Mouse (Mus musculus) myocyte (in vitro differentiated cells): ENCODE measurements around the gene Olfr855. TPM values are rescaled to one million over a fixed set of nuclear protein-coding genes. Genes with fewer than 3 reads are reported as not detected.
A peak's percentile ranks its signal among the peaks of the same experiment; 100 is the strongest.

Experiments used
- H3K27me3 ChIP-seq: one replicate; pipeline ENCODE4 v1.6.1; 2011; ENCODE audit not compliant: control insufficient read depth, insufficient read depth, insufficient read length
- H3K36me3 ChIP-seq: one replicate; pipeline ENCODE4 v1.6.1; 2011; ENCODE audit not compliant: control insufficient read depth, insufficient read depth
- H3K4me2 ChIP-seq: one replicate; pipeline ENCODE4 v1.6.1; 2011; ENCODE audit warnings: low read depth, control low read depth
- H3K4me3 ChIP-seq: one replicate; pipeline ENCODE4 v1.5.1; 2011; ENCODE audit warnings: mild to moderate bottlenecking, control low read depth, moderate library complexity
- H3K79me2 ChIP-seq: one replicate; pipeline ENCODE4 v1.6.1; 2011; ENCODE audit not compliant: control insufficient read depth, insufficient read depth
- H3ac ChIP-seq: one replicate; pipeline ENCODE4 v1.6.1; 2011; ENCODE audit not compliant: control insufficient read depth, insufficient read length
- CEBPB ChIP-seq: IDR thresholded peaks from 2 replicates; pipeline ENCODE4 v1.6.1; 2011; ENCODE audit warnings: mild to moderate bottlenecking, moderate library complexity; ENCODE audit not compliant: poor library complexity, insufficient read depth, severe bottlenecking
- E2F4 ChIP-seq: IDR thresholded peaks from one replicate; pipeline ENCODE4 v1.6.1; 2011; ENCODE audit warnings: mild to moderate bottlenecking, control low read depth, moderate library complexity; ENCODE audit not compliant: insufficient read depth
- MAX ChIP-seq: IDR thresholded peaks from one replicate; pipeline ENCODE4 v1.6.1; 2011; ENCODE audit warnings: low read depth, mild to moderate bottlenecking, control low read depth
- MYOD1 ChIP-seq, 3 experiments: IDR thresholded peaks; one replicate each; pipeline ENCODE4 v1.6.1; 2011; ENCODE audit warnings: control low read depth in 2 of 3, low read depth in 2 of 3, mild to moderate bottlenecking in 2 of 3, moderate library complexity in 1 of 3; ENCODE audit not compliant: insufficient read length in 2 of 3, control insufficient read depth in 1 of 3
- MYOG ChIP-seq, 3 experiments: IDR thresholded peaks; one replicate each; pipeline ENCODE4 v1.6.1; 2011; ENCODE audit warnings: control low read depth in 2 of 3, low read depth in 2 of 3, mild to moderate bottlenecking in 2 of 3; ENCODE audit not compliant: insufficient read length in 2 of 3, control insufficient read depth in 1 of 3, insufficient read depth in 1 of 3
- POLR2A ChIP-seq: IDR thresholded peaks from one replicate; pipeline ENCODE4 v1.6.1; 2011; ENCODE audit warnings: low read depth, mild to moderate bottlenecking, control low read depth, moderate library complexity; ENCODE audit not compliant: insufficient read length
- POLR2AphosphoS2 ChIP-seq: IDR thresholded peaks from one replicate; pipeline ENCODE4 v1.6.1; 2011; ENCODE audit warnings: low read depth, control low read depth; ENCODE audit not compliant: insufficient read length
- REST ChIP-seq: IDR thresholded peaks from one replicate; pipeline ENCODE4 v1.6.1; 2011; ENCODE audit warnings: mild to moderate bottlenecking, control low read depth, moderate library complexity; ENCODE audit not compliant: insufficient read depth, insufficient read length
- SRF ChIP-seq: IDR thresholded peaks from one replicate; pipeline ENCODE4 v1.6.1; 2011; ENCODE audit warnings: low read depth; ENCODE audit not compliant: control insufficient read depth, insufficient read length
- TCF12 ChIP-seq: IDR thresholded peaks from one replicate; pipeline ENCODE4 v1.6.1; 2011; ENCODE audit warnings: mild to moderate bottlenecking, control low read depth; ENCODE audit not compliant: poor library complexity, insufficient read depth, severe bottlenecking
- TCF3 ChIP-seq: IDR thresholded peaks from one replicate; pipeline ENCODE4 v1.6.1; 2011; ENCODE audit warnings: low read depth, control low read depth; ENCODE audit not compliant: insufficient read length
- USF1 ChIP-seq: IDR thresholded peaks from one replicate; pipeline ENCODE4 v1.6.1; 2011; ENCODE audit warnings: low read depth, mild to moderate bottlenecking, control low read depth, moderate library complexity
- polyA plus RNA-seq: library from polyadenylated mRNA; unstranded; fragments of >200 nt; fragmentation: generic; extraction: Trizol; gene quantifications from one replicate; pipeline ENCODE4 v1.2.1, GENCODE M21; 2012; ENCODE audit warnings: missing spikeins

Gene Olfr855
- polyA plus RNA-seq: not detected

- H3K27me3 ChIP-seq: no peaks in the 10 kb centered on the region
- H3K79me2 ChIP-seq: no peaks in the 10 kb centered on the region
- TF ChIP-seq MYOD1 (IDR thresholded peaks at IDR 0.05; ENCODE audit: control insufficient read depth in 1 of 3, insufficient read length in 2 of 3, low read depth in 2 of 3) (no peak), E2F4 (no peak), USF1 (no peak), SRF (no peak), REST (no peak), POLR2A (no peak), MYOG (IDR thresholded peaks at IDR 0.05; ENCODE audit: control insufficient read depth in 1 of 3, insufficient read depth in 1 of 3, insufficient read length in 2 of 3, low read depth in 2 of 3) (no peak), TCF12 (no peak), MAX (no peak), TCF3 (no peak), POLR2AphosphoS2 (no peak), CEBPB (no peak)
- no peak within 1 kb of the TSS for H3ac ChIP-seq
- no peak within 1 kb of the TSS for H3K4me3 ChIP-seq
- H3K4me2 ChIP-seq: no peak within 1 kb of the TSS
- H3K36me3 ChIP-seq: no peaks in the 10 kb centered on the region
Observed at GRCm38 (mm10) chr9:19582317-19582716, at the start of gene Olfr855. Gene Olfr855, plus strand, starts transcription at chr9:19582617.

- H3ac ChIP-seq: no peak within 1 kb of the TSS
- TF ChIP-seq MAX (no peak), POLR2A (no peak), TCF12 (no peak), POLR2AphosphoS2 (no peak), REST (no peak), E2F4 (no peak), MYOG (IDR thresholded peaks at IDR 0.05; ENCODE audit: control insufficient read depth in 1 of 3, insufficient read depth in 1 of 3, insufficient read length in 2 of 3, low read depth in 2 of 3) (no peak), TCF3 (no peak), CEBPB (no peak), USF1 (no peak), SRF (no peak), MYOD1 (IDR thresholded peaks at IDR 0.05; ENCODE audit: control insufficient read depth in 1 of 3, insufficient read length in 2 of 3, low read depth in 2 of 3) (no peak)
- H3K36me3 ChIP-seq: no peaks in the 10 kb centered on the region
- no peak within 1 kb of the TSS for H3K4me2 ChIP-seq
- no peak within 1 kb of the TSS for H3K4me3 ChIP-seq
- H3K27me3 ChIP-seq: no peaks in the 10 kb centered on the region
- H3K79me2 ChIP-seq: no peaks in the 10 kb centered on the region
Observed at GRCm38 (mm10) chr9:19540976-19541375, 41.4 kb upstream of the Olfr855 start, which contains the start of gene Olfr853. Gene Olfr853, minus strand, starts transcription at chr9:19541076.

GRCm38 (mm10) chr9:19567282-19567681 is 15.1 kb upstream of the Olfr855 start, which contains the start of gene Olfr854:
Gene Olfr854, minus strand, starts transcription at chr9:19567382.
- no peak within 1 kb of the TSS for H3K4me2 ChIP-seq
- TF ChIP-seq TCF12: no peak
- no peak for TF ChIP-seq MYOD1 (IDR thresholded peaks at IDR 0.05; ENCODE audit: control insufficient read depth in 1 of 3, insufficient read length in 2 of 3, low read depth in 2 of 3)
- TF ChIP-seq POLR2A: no peak
- no peak for TF ChIP-seq POLR2AphosphoS2
- TF ChIP-seq REST: no peak
- TF ChIP-seq TCF3: no peak
- no peak for TF ChIP-seq E2F4
- TF ChIP-seq MAX: no peak
- TF ChIP-seq MYOG (IDR thresholded peaks at IDR 0.05; ENCODE audit: control insufficient read depth in 1 of 3, insufficient read depth in 1 of 3, insufficient read length in 2 of 3, low read depth in 2 of 3): no peak
- TF ChIP-seq CEBPB: no peak
- no peak for TF ChIP-seq USF1
- TF ChIP-seq SRF: no peak
- H3K4me3 ChIP-seq: no peak within 1 kb of the TSS
- H3ac ChIP-seq: no peak within 1 kb of the TSS
- no peaks in the 10 kb centered on the region for H3K36me3 ChIP-seq
- H3K27me3 ChIP-seq: no peaks in the 10 kb centered on the region
- no peaks in the 10 kb centered on the region for H3K79me2 ChIP-seq

GRCm38 (mm10) chr9:19621297-19621696 is 38.9 kb downstream of the Olfr855 start:
- peaks cover 7% of the 10 kb centered on the region for H3K36me3 ChIP-seq
- no peak overlapping the region for H3K4me2 ChIP-seq
- TF ChIP-seq REST (no peak), MYOD1 (IDR thresholded peaks at IDR 0.05; ENCODE audit: control insufficient read depth in 1 of 3, insufficient read length in 2 of 3, low read depth in 2 of 3) (no peak), MYOG (IDR thresholded peaks at IDR 0.05; ENCODE audit: control insufficient read depth in 1 of 3, insufficient read depth in 1 of 3, insufficient read length in 2 of 3, low read depth in 2 of 3) (no peak), CEBPB (no peak), SRF (no peak), USF1 (no peak), TCF12 (no peak), POLR2AphosphoS2 (no peak)
- no peaks in the 10 kb centered on the region for H3K27me3 ChIP-seq
- H3ac ChIP-seq: no peak overlapping the region
- H3K4me3 ChIP-seq: peak overlapping the region; percentile 54
- peaks cover 39% of the 10 kb centered on the region for H3K79me2 ChIP-seq
